Comparison of ENCODE assay signal across 16 mouse cellular contexts in genomic region chr13:97331072-97331471, GRCm38 (mm10).
"Had no signal": no experiment of that assay in that cellular context is flagged by ENCODE, and none has a peak within 500 bp of the region (broad histone marks: within the 10 kb centered on the region; RNA-seq: fewer than 3 reads in every experiment).

No protein-coding gene starts in this region.

- H3K9ac ChIP-seq: kidney, embryonic 15.5 days; liver, embryonic 13.5 days; liver, postnatal 0 days; lung, embryonic 15.5 days; midbrain, embryonic 13.5 days; neural tube, embryonic 15.5 days had no signal

- ATAC-seq: liver, postnatal 0 days had no signal

- H3K4me2 ChIP-seq: kidney, embryonic 15.5 days; liver, embryonic 13.5 days; lung, embryonic 15.5 days; midbrain, embryonic 13.5 days; neural tube, embryonic 15.5 days had no signal

- H3K36me3 ChIP-seq: kidney, embryonic 15.5 days; liver, embryonic 13.5 days; lung, embryonic 15.5 days; midbrain, embryonic 13.5 days; neural tube, embryonic 15.5 days had no signal

- DNase-seq: kidney, postnatal 14 days; liver; liver, embryonic 13.5 days; liver, postnatal 0 days; lung, postnatal 14 days; right cerebral cortex, adult 18-20 months; right cerebral cortex, postnatal 25 days; thymus, adult 18-20 months; thymus, postnatal 14 days had no signal

- H3K27me3 ChIP-seq: kidney, embryonic 15.5 days; liver, embryonic 13.5 days; lung, embryonic 15.5 days; midbrain, embryonic 13.5 days; neural tube, embryonic 15.5 days had no signal

- H3K27ac ChIP-seq: kidney, embryonic 15.5 days; left cerebral cortex, adult 2 months; liver, embryonic 13.5 days; lung, embryonic 15.5 days; macrophage; midbrain, embryonic 13.5 days; neural tube, embryonic 15.5 days had no signal

- H3K4me3 ChIP-seq: kidney, embryonic 15.5 days; left cerebral cortex, adult 2 months; liver, embryonic 13.5 days; lung, embryonic 15.5 days; midbrain, embryonic 13.5 days; myocyte; neural tube, embryonic 15.5 days had no signal

- H3K9me3 ChIP-seq: kidney, embryonic 15.5 days; liver, embryonic 13.5 days; lung, embryonic 15.5 days; midbrain, embryonic 13.5 days; neural tube, embryonic 15.5 days had no signal

- H3K4me1 ChIP-seq: liver, embryonic 13.5 days; neural tube, embryonic 15.5 days had no signal
